Mouse (Mus musculus): Measurements from ENCODE around the gene Gm15557. TPM values are rescaled to one million over a fixed set of nuclear protein-coding genes. Genes with fewer than 3 reads are reported as not detected.
"Not testable (repeated sequence)": the region's sequence is repeated elsewhere in the genome, so short reads cannot be mapped to it uniquely, and the experiment has no call there.

Gm15557 gene
- not detected for total RNA-seq (2021)
- long read RNA-seq, experiment 1 = 0 reads
- long read RNA-seq, experiment 2 = 0 reads

GRCm38 (mm10) chr2:155940681-155941080 lies at the start of gene Gm15557:
TSS of gene Gm15557 (plus strand) at chr2:155940728.
- intact Hi-C loops (cut with DNase I) = no loop called here
- no peak for DNase-seq (ENCODE audit: low spot score in 2 of 2)

- no peak for DNase-seq (ENCODE audit: low spot score in 2 of 2)
- intact Hi-C loops (cut with DNase I) = no loop called here
These were observed 46.1 kb upstream of the Gm15557 start for GRCm38 (mm10) chr2:155894307-155895045.

- no peak for DNase-seq (ENCODE audit: low spot score in 2 of 2)
- intact Hi-C loops (cut with DNase I) = no loop called here
These were observed 45.3 kb upstream of the Gm15557 start for GRCm38 (mm10) chr2:155895046-155895735.

GRCm38 (mm10) chr2:155902989-155903631 lies 37.4 kb upstream of the Gm15557 start:
- DNase-seq (ENCODE audit: low spot score in 2 of 2) = peak in 1 of 2 experiments; percentile 17

GRCm38 (mm10) chr2:155903632-155904008 lies 36.9 kb upstream of the Gm15557 start:
- no peak for DNase-seq (ENCODE audit: low spot score in 2 of 2)
- intact Hi-C loops (cut with DNase I) = no loop called here

More at GRCm38 (mm10) chr2:155902989-155903631, 37.4 kb upstream of the Gm15557 start:
- intact Hi-C loops (cut with DNase I) = no loop called here

- no peak for DNase-seq (ENCODE audit: low spot score in 2 of 2)
- intact Hi-C loops (cut with DNase I) = no loop called here
These were observed 25.8 kb upstream of the Gm15557 start for GRCm38 (mm10) chr2:155914684-155915083.

GRCm38 (mm10) chr2:155923143-155923542 lies 17.4 kb upstream of the Gm15557 start:
- DNase-seq (ENCODE audit: low spot score in 2 of 2) = no peak
- intact Hi-C loops (cut with DNase I) = no loop called here

- intact Hi-C loops (cut with DNase I); DNase-seq (ENCODE audit: low spot score in 2 of 2): not testable (repeated sequence)
These were observed 15.3 kb upstream of the Gm15557 start for GRCm38 (mm10) chr2:155925213-155925612.

GRCm38 (mm10) chr2:155928711-155929345 lies 11.7 kb upstream of the Gm15557 start:
- no peak for DNase-seq (ENCODE audit: low spot score in 2 of 2)
- intact Hi-C loops (cut with DNase I) = no loop called here

GRCm38 (mm10) chr2:155929531-155930442 lies 10.7 kb upstream of the Gm15557 start, which contains the start of gene Uqcc1:
TSS of gene Uqcc1 (minus strand) at chr2:155930310.
- intact Hi-C loops (cut with DNase I) = no loop called here
- DNase-seq (ENCODE audit: low spot score in 2 of 2) = peak; percentile 97 to 98

GRCm38 (mm10) chr2:155939897-155940529 lies 515 bp upstream of the Gm15557 start:
- intact Hi-C loops (cut with DNase I) = no loop called here
- no peak for DNase-seq (ENCODE audit: low spot score in 2 of 2)

- no peak for DNase-seq (ENCODE audit: low spot score in 2 of 2)
- intact Hi-C loops (cut with DNase I) = no loop called here
These were observed 1.3 kb downstream of the Gm15557 start for GRCm38 (mm10) chr2:155941697-155942442.

GRCm38 (mm10) chr2:155943463-155943862 lies 2.9 kb downstream of the Gm15557 start:
- intact Hi-C loops (cut with DNase I) = no loop called here
- DNase-seq (ENCODE audit: low spot score in 2 of 2) = no peak

- intact Hi-C loops (cut with DNase I) = no loop called here
- no peak for DNase-seq (ENCODE audit: low spot score in 2 of 2)
These were observed 4.2 kb downstream of the Gm15557 start for GRCm38 (mm10) chr2:155944685-155945084.

GRCm38 (mm10) chr2:155945124-155945523 lies 4.6 kb downstream of the Gm15557 start, which contains the start of gene Gdf5:
TSS of gene Gdf5 (minus strand) at chr2:155945367.
- DNase-seq (ENCODE audit: low spot score in 2 of 2) = peak; percentile 56 to 70
- intact Hi-C loops (cut with DNase I) = no loop called here

GRCm38 (mm10) chr2:155945580-155945979 lies 5.1 kb downstream of the Gm15557 start:
- no peak for DNase-seq (ENCODE audit: low spot score in 2 of 2)
- intact Hi-C loops (cut with DNase I) = no loop called here

GRCm38 (mm10) chr2:155946069-155946468 lies 5.5 kb downstream of the Gm15557 start:
- DNase-seq (ENCODE audit: low spot score in 2 of 2) = peak; percentile 76 to 80
- intact Hi-C loops (cut with DNase I) = loop anchor here (2.0 kb wide), 1 partner anchor 97 kb away; no protein-coding TSS in a partner anchor
